Mouse (Mus musculus) left cerebral cortex, adult 11 months (tissue): ENCODE results near the gene Tm7sf2.
"Not testable (repeated sequence)": the region's sequence is repeated elsewhere in the genome, so short reads cannot be mapped to it uniquely, and the experiment has no call there.

ENCODE experiments used
- DNase-seq: peaks from one replicate; pipeline ENCODE4 v3.0.0; 2022; ENCODE audit warnings: low spot score

Tm7sf2 gene

GRCm38 (mm10) chr19:6044102-6044501 lies 24.1 kb downstream of the Tm7sf2 start:
- not testable (repeated sequence) for DNase-seq

GRCm38 (mm10) chr19:6042293-6042692 lies 25.9 kb downstream of the Tm7sf2 start:
- DNase-seq, result no peak

- DNase-seq, result no peak
Measured at GRCm38 (mm10) chr19:6040002-6040401, 28.2 kb downstream of the Tm7sf2 start.

- DNase-seq, result no peak
Measured at GRCm38 (mm10) chr19:6038326-6038725, 29.8 kb downstream of the Tm7sf2 start.

GRCm38 (mm10) chr19:6037695-6038094 lies 30.5 kb downstream of the Tm7sf2 start:
- DNase-seq, result no peak

- DNase-seq, result no peak
Measured at GRCm38 (mm10) chr19:6035966-6036585, 32.1 kb downstream of the Tm7sf2 start.

- DNase-seq, result no peak
Measured at GRCm38 (mm10) chr19:6030520-6031280, 37.5 kb downstream of the Tm7sf2 start.

- no peak for DNase-seq
Measured at GRCm38 (mm10) chr19:6029426-6029825, 38.7 kb downstream of the Tm7sf2 start.

GRCm38 (mm10) chr19:6028991-6029390 lies 39.2 kb downstream of the Tm7sf2 start:
- DNase-seq, result no peak

- no peak for DNase-seq
Measured at GRCm38 (mm10) chr19:6023930-6024329, 44.2 kb downstream of the Tm7sf2 start.

GRCm38 (mm10) chr19:6023059-6023458 lies 45.1 kb downstream of the Tm7sf2 start:
- DNase-seq, result no peak

- DNase-seq, result no peak
Measured at GRCm38 (mm10) chr19:6020276-6020675, 47.9 kb downstream of the Tm7sf2 start.

- peak; percentile 70 for DNase-seq
Measured at GRCm38 (mm10) chr19:6018142-6019089, 49.8 kb downstream of the Tm7sf2 start.

- no peak for DNase-seq
Measured at GRCm38 (mm10) chr19:6016532-6016931, 51.6 kb downstream of the Tm7sf2 start.

- peak; percentile 28 for DNase-seq
Measured at GRCm38 (mm10) chr19:6015511-6016315, 52.5 kb downstream of the Tm7sf2 start, which contains the start of gene Capn1. TSS of gene Capn1 (minus strand) at chr19:6015897.

- DNase-seq, result no peak
Measured at GRCm38 (mm10) chr19:6014991-6015510, 53.1 kb downstream of the Tm7sf2 start.

- no peak for DNase-seq
Measured at GRCm38 (mm10) chr19:6013691-6014090, 54.5 kb downstream of the Tm7sf2 start.
